Mouse (Mus musculus) frontal cortex, adult (tissue): ENCODE measurements around the gene Gdpd3.

Experiments used
- ATAC-seq: cut with Nextera tagmentation; 2 replicates; pipeline ENCODE4 v1.9.2; 2017; ENCODE audit warnings: mild to moderate bottlenecking, moderate library complexity, mixed read lengths; ENCODE audit not compliant: low TSS enrichment

Gene Gdpd3

GRCm38 (mm10) chr7:126789141-126789540 is 23.0 kb downstream of the Gdpd3 start:
- no peak for ATAC-seq

GRCm38 (mm10) chr7:126791851-126792720 is 26.0 kb downstream of the Gdpd3 start, which contains the start of gene Ppp4c:
Ppp4c (minus strand) TSS chr7:126792496.
- peak; percentile 92 for ATAC-seq

GRCm38 (mm10) chr7:126792721-126793443 is 26.7 kb downstream of the Gdpd3 start:
- no peak for ATAC-seq

- ATAC-seq, result no peak
Measured at GRCm38 (mm10) chr7:126793456-126794270, 27.5 kb downstream of the Gdpd3 start.

- ATAC-seq, result no peak
Measured at GRCm38 (mm10) chr7:126794271-126794605, 28.1 kb downstream of the Gdpd3 start.

- ATAC-seq, result no peak
Measured at GRCm38 (mm10) chr7:126795387-126796317, 29.5 kb downstream of the Gdpd3 start.

GRCm38 (mm10) chr7:126796350-126796932 is 30.3 kb downstream of the Gdpd3 start:
- ATAC-seq, result no peak

GRCm38 (mm10) chr7:126797411-126798126 is 31.4 kb downstream of the Gdpd3 start, which contains the start of gene Fam57b:
Fam57b (plus strand) TSS chr7:126797668.
- no peak for ATAC-seq

GRCm38 (mm10) chr7:126798127-126799049 is 32.3 kb downstream of the Gdpd3 start:
- ATAC-seq, result peak; percentile 0; the same call in 1 of the 2 replicates

- peak; percentile 80 for ATAC-seq
Measured at GRCm38 (mm10) chr7:126799050-126799467, 32.9 kb downstream of the Gdpd3 start.

- ATAC-seq, result peak; percentile 61
Measured at GRCm38 (mm10) chr7:126799468-126800268, 33.5 kb downstream of the Gdpd3 start.

- peak; percentile 14; the same call in 1 of the 2 replicates for ATAC-seq
Measured at GRCm38 (mm10) chr7:126800269-126801056, 34.3 kb downstream of the Gdpd3 start.

GRCm38 (mm10) chr7:126801057-126801422 is 34.9 kb downstream of the Gdpd3 start:
- ATAC-seq, result no peak

GRCm38 (mm10) chr7:126802134-126802889 is 36.2 kb downstream of the Gdpd3 start:
- ATAC-seq, result no peak

GRCm38 (mm10) chr7:126803181-126803580 is 37.0 kb downstream of the Gdpd3 start:
- no peak for ATAC-seq

- no peak for ATAC-seq
Measured at GRCm38 (mm10) chr7:126803751-126804150, 37.6 kb downstream of the Gdpd3 start.
